Mouse (Mus musculus) adrenal gland, postnatal 14 days (tissue): Measurements from ENCODE around the gene Unc5c. TPM values are rescaled to one million over a fixed set of nuclear protein-coding genes. Genes with fewer than 3 reads are reported as not detected.

Source experiments
- DNase-seq: peaks from one replicate; pipeline ENCODE4 v3.0.0; 2021; ENCODE audit warnings: mixed read lengths
- total RNA-seq: library from RNA; stranded (reverse); gene quantifications from 2 replicates; pipeline ENCODE4 v1.2.3, GENCODE M21; 2021

Unc5c gene
- total RNA-seq, 1 experiment from 2014 or later = 3.8 TPM

GRCm38 (mm10) chr3:141509772-141510171 lies 44.8 kb downstream of the Unc5c start:
- DNase-seq = no peak

- no peak for DNase-seq
Measured at GRCm38 (mm10) chr3:141511253-141512038, 46.4 kb downstream of the Unc5c start.

- DNase-seq = no peak
Measured at GRCm38 (mm10) chr3:141528751-141529150, 63.7 kb downstream of the Unc5c start.

- DNase-seq = no peak
Measured at GRCm38 (mm10) chr3:141529599-141529998, 64.6 kb downstream of the Unc5c start.

GRCm38 (mm10) chr3:141533861-141534260 lies 68.8 kb downstream of the Unc5c start:
- no peak for DNase-seq

GRCm38 (mm10) chr3:141536857-141537256 lies 71.8 kb downstream of the Unc5c start:
- no peak for DNase-seq

GRCm38 (mm10) chr3:141538120-141538519 lies 73.1 kb downstream of the Unc5c start:
- DNase-seq = no peak

GRCm38 (mm10) chr3:141540749-141541148 lies 75.7 kb downstream of the Unc5c start:
- no peak for DNase-seq

GRCm38 (mm10) chr3:141547341-141547814 lies 82.4 kb downstream of the Unc5c start:
- DNase-seq = no peak

GRCm38 (mm10) chr3:141549661-141550060 lies 84.6 kb downstream of the Unc5c start:
- DNase-seq = no peak

- no peak for DNase-seq
Measured at GRCm38 (mm10) chr3:141552960-141553359, 87.9 kb downstream of the Unc5c start.

GRCm38 (mm10) chr3:141557072-141557471 lies 92.1 kb downstream of the Unc5c start:
- DNase-seq = no peak

GRCm38 (mm10) chr3:141575076-141575688 lies 110.2 kb downstream of the Unc5c start:
- DNase-seq = no peak

GRCm38 (mm10) chr3:141577382-141577781 lies 112.4 kb downstream of the Unc5c start:
- DNase-seq = no peak

- DNase-seq = no peak
Measured at GRCm38 (mm10) chr3:141581190-141581891, 116.3 kb downstream of the Unc5c start.

GRCm38 (mm10) chr3:141581892-141582214 lies 116.8 kb downstream of the Unc5c start:
- DNase-seq = no peak

- no peak for DNase-seq
Measured at GRCm38 (mm10) chr3:141583180-141583579, 118.2 kb downstream of the Unc5c start.

- DNase-seq = no peak
Measured at GRCm38 (mm10) chr3:141589392-141590012, 124.5 kb downstream of the Unc5c start.

- DNase-seq = no peak
Measured at GRCm38 (mm10) chr3:141593249-141593648, 128.2 kb downstream of the Unc5c start.

GRCm38 (mm10) chr3:141594120-141594519 lies 129.1 kb downstream of the Unc5c start:
- DNase-seq = no peak

- DNase-seq = no peak
Measured at GRCm38 (mm10) chr3:141595073-141595472, 130.1 kb downstream of the Unc5c start.

GRCm38 (mm10) chr3:141596461-141596860 lies 131.4 kb downstream of the Unc5c start:
- no peak for DNase-seq

GRCm38 (mm10) chr3:141596881-141597280 lies 131.9 kb downstream of the Unc5c start:
- DNase-seq = no peak
